Mouse (Mus musculus): ENCODE measurements around the gene Cracr2a. TPM values are rescaled to one million over a fixed set of nuclear protein-coding genes. Genes with fewer than 3 reads are reported as not detected.

Cracr2a gene
- polyA plus RNA-seq, 1 experiment from 2014 or later, result 2.0 TPM

GRCm38 (mm10) chr6:127571849-127572550 is 10.9 kb downstream of the Cracr2a start:
- ATAC-seq (ENCODE audit: insufficient number of reproducible peaks, insufficient read depth, low FRiP score, low TSS enrichment), result no peak
- H3K4me2 ChIP-seq (replicated peaks), result no peak overlapping the region
- no peaks in the 10 kb centered on the region for H3K27me3 ChIP-seq
- no peak overlapping the region for H3K27ac ChIP-seq
- H3K4me1 ChIP-seq, result peaks cover 8% of the 10 kb centered on the region; the same call in 1 of the 2 replicates
- H3K9me3 ChIP-seq, result no peaks in the 10 kb centered on the region
- no peaks in the 10 kb centered on the region for H3K36me3 ChIP-seq
- H3K4me3 ChIP-seq, result no peak overlapping the region
- 65% methylated on average over 8 of the region's 8 CpGs for WGBS
- no peak overlapping the region for H3K9ac ChIP-seq

- Histone ChIP-seq H3K4me3 (no peak overlapping the region), H3K27ac (no peak overlapping the region), H3K27me3 (no peaks in the 10 kb centered on the region), H3K4me2 (replicated peaks) (no peak overlapping the region), H3K36me3 (no peaks in the 10 kb centered on the region), H3K9ac (no peak overlapping the region), H3K4me1 (peaks cover 11% of the 10 kb centered on the region), H3K9me3 (no peaks in the 10 kb centered on the region)
- WGBS, result 75% methylated on average over 11 of the region's 11 CpGs
- ATAC-seq (ENCODE audit: insufficient number of reproducible peaks, insufficient read depth, low FRiP score, low TSS enrichment), result no peak
Observed at GRCm38 (mm10) chr6:127573779-127574463, 12.8 kb downstream of the Cracr2a start.

GRCm38 (mm10) chr6:127575194-127575593 is 14.1 kb downstream of the Cracr2a start:
- Histone ChIP-seq H3K9ac (no peak overlapping the region), H3K4me3 (no peak overlapping the region), H3K27me3 (no peaks in the 10 kb centered on the region), H3K4me2 (replicated peaks) (no peak overlapping the region), H3K4me1 (peaks cover 11% of the 10 kb centered on the region), H3K9me3 (no peaks in the 10 kb centered on the region), H3K27ac (no peak overlapping the region), H3K36me3 (no peaks in the 10 kb centered on the region)
- ATAC-seq (ENCODE audit: insufficient number of reproducible peaks, insufficient read depth, low FRiP score, low TSS enrichment), result no peak
- 89% methylated on average over 2 of the region's 2 CpGs for WGBS

GRCm38 (mm10) chr6:127577688-127578087 is 16.6 kb downstream of the Cracr2a start:
- Histone ChIP-seq H3K27ac (no peak overlapping the region), H3K9ac (peak overlapping the region; percentile 24; the same call in 1 of the 2 replicates), H3K4me1 (peaks cover 13% of the 10 kb centered on the region; the same call in 1 of the 2 replicates), H3K27me3 (no peaks in the 10 kb centered on the region), H3K9me3 (no peaks in the 10 kb centered on the region), H3K4me2 (replicated peaks) (no peak overlapping the region), H3K36me3 (no peaks in the 10 kb centered on the region), H3K4me3 (no peak overlapping the region)
- WGBS, result 64% methylated on average over 4 of the region's 4 CpGs
- no peak for ATAC-seq (ENCODE audit: insufficient number of reproducible peaks, insufficient read depth, low FRiP score, low TSS enrichment)

- no peaks in the 10 kb centered on the region for H3K36me3 ChIP-seq
- no peak overlapping the region for H3K27ac ChIP-seq
- WGBS, result 82% methylated on average over 7 of the region's 7 CpGs
- H3K27me3 ChIP-seq, result no peaks in the 10 kb centered on the region
- H3K4me1 ChIP-seq, result peaks cover 13% of the 10 kb centered on the region; the same call in 1 of the 2 replicates
- no peak for ATAC-seq (ENCODE audit: insufficient number of reproducible peaks, insufficient read depth, low FRiP score, low TSS enrichment)
- no peak overlapping the region for H3K4me2 ChIP-seq (replicated peaks)
- H3K4me3 ChIP-seq, result no peak overlapping the region
- no peak overlapping the region for H3K9ac ChIP-seq
- no peaks in the 10 kb centered on the region for H3K9me3 ChIP-seq
Observed at GRCm38 (mm10) chr6:127578316-127578715, 17.2 kb downstream of the Cracr2a start.

- Histone ChIP-seq H3K4me1 (peaks cover 13% of the 10 kb centered on the region; the same call in 1 of the 2 replicates), H3K4me3 (no peak overlapping the region), H3K36me3 (no peaks in the 10 kb centered on the region), H3K9me3 (no peaks in the 10 kb centered on the region), H3K4me2 (replicated peaks) (no peak overlapping the region), H3K27ac (no peak overlapping the region), H3K27me3 (no peaks in the 10 kb centered on the region), H3K9ac (no peak overlapping the region)
- 69% methylated on average over 5 of the region's 5 CpGs for WGBS
- ATAC-seq (ENCODE audit: insufficient number of reproducible peaks, insufficient read depth, low FRiP score, low TSS enrichment), result no peak
Observed at GRCm38 (mm10) chr6:127578810-127579209, 17.7 kb downstream of the Cracr2a start.

- no peaks in the 10 kb centered on the region for H3K9me3 ChIP-seq
Observed at GRCm38 (mm10) chr6:127581915-127582314, 20.8 kb downstream of the Cracr2a start.

GRCm38 (mm10) chr6:127582391-127583176 is 21.4 kb downstream of the Cracr2a start:
- no peaks in the 10 kb centered on the region for H3K27me3 ChIP-seq
- no peaks in the 10 kb centered on the region for H3K9me3 ChIP-seq
- H3K36me3 ChIP-seq, result no peaks in the 10 kb centered on the region
- no peak overlapping the region for H3K27ac ChIP-seq
- H3K4me3 ChIP-seq, result 0 out of 2 replicates have a peak overlapping the region, but pooled peaks have one; percentile 16
- no peak for ATAC-seq (ENCODE audit: insufficient number of reproducible peaks, insufficient read depth, low FRiP score, low TSS enrichment)
- no peak overlapping the region for H3K9ac ChIP-seq
- H3K4me2 ChIP-seq (replicated peaks), result peak overlapping the region; percentile 43
- H3K4me1 ChIP-seq, result peaks cover 13% of the 10 kb centered on the region; the same call in 1 of the 2 replicates
- 10% methylated on average over 15 of the region's 15 CpGs for WGBS

More at GRCm38 (mm10) chr6:127581915-127582314, 20.8 kb downstream of the Cracr2a start:
- ATAC-seq (ENCODE audit: insufficient number of reproducible peaks, insufficient read depth, low FRiP score, low TSS enrichment), result no peak
- H3K4me3 ChIP-seq, result no peak overlapping the region
- H3K27me3 ChIP-seq, result no peaks in the 10 kb centered on the region
- H3K4me2 ChIP-seq (replicated peaks), result peak overlapping the region; percentile 43
- 58% methylated on average over 12 of the region's 12 CpGs for WGBS
- H3K27ac ChIP-seq, result no peak overlapping the region
- no peaks in the 10 kb centered on the region for H3K36me3 ChIP-seq
- peaks cover 13% of the 10 kb centered on the region; the same call in 1 of the 2 replicates for H3K4me1 ChIP-seq
- H3K9ac ChIP-seq, result no peak overlapping the region

- no peak overlapping the region for H3K4me3 ChIP-seq
- no peak overlapping the region for H3K27ac ChIP-seq
- H3K9me3 ChIP-seq, result no peaks in the 10 kb centered on the region; the same call in 1 of the 2 replicates
- H3K4me2 ChIP-seq (replicated peaks), result no peak overlapping the region
- 71% methylated on average over 3 of the region's 3 CpGs for WGBS
- no peak overlapping the region for H3K9ac ChIP-seq
- H3K4me1 ChIP-seq, result no peaks in the 10 kb centered on the region
- no peak for ATAC-seq (ENCODE audit: insufficient number of reproducible peaks, insufficient read depth, low FRiP score, low TSS enrichment)
- H3K27me3 ChIP-seq, result 0 out of 2 replicates have a peak, but pooled peaks cover 4% of the 10 kb centered on the region
- H3K36me3 ChIP-seq, result no peaks in the 10 kb centered on the region
Observed at GRCm38 (mm10) chr6:127591467-127591866, 30.3 kb downstream of the Cracr2a start.

GRCm38 (mm10) chr6:127593487-127593886 is 32.3 kb downstream of the Cracr2a start:
- no peaks in the 10 kb centered on the region for H3K4me1 ChIP-seq
- 0 out of 2 replicates have a peak, but pooled peaks cover 4% of the 10 kb centered on the region for H3K27me3 ChIP-seq
- ATAC-seq (ENCODE audit: insufficient number of reproducible peaks, insufficient read depth, low FRiP score, low TSS enrichment), result no peak
- no peak overlapping the region for H3K27ac ChIP-seq
- no peak overlapping the region for H3K9ac ChIP-seq
- no peaks in the 10 kb centered on the region; the same call in 1 of the 2 replicates for H3K9me3 ChIP-seq
- no peak overlapping the region for H3K4me3 ChIP-seq
- no peaks in the 10 kb centered on the region for H3K36me3 ChIP-seq
- WGBS, result 61% methylated on average over 4 of the region's 4 CpGs
- no peak overlapping the region for H3K4me2 ChIP-seq (replicated peaks)

GRCm38 (mm10) chr6:127599280-127599679 is 38.1 kb downstream of the Cracr2a start:
- Histone ChIP-seq H3K36me3 (no peaks in the 10 kb centered on the region), H3K27ac (no peak overlapping the region), H3K27me3 (no peaks in the 10 kb centered on the region), H3K9me3 (no peaks in the 10 kb centered on the region; the same call in 1 of the 2 replicates), H3K9ac (no peak overlapping the region), H3K4me3 (no peak overlapping the region), H3K4me1 (no peaks in the 10 kb centered on the region; the same call in 1 of the 2 replicates), H3K4me2 (replicated peaks) (no peak overlapping the region)
- no peak for ATAC-seq (ENCODE audit: insufficient number of reproducible peaks, insufficient read depth, low FRiP score, low TSS enrichment)
- WGBS, result 73% methylated on average over 6 of the region's 6 CpGs

Measured in embryonic facial prominence, embryonic 12.5 days (tissue).